Mouse (Mus musculus) CH12.LX (cell line): Measurements from ENCODE around the gene Cyp11a1. TPM values are rescaled to one million over a fixed set of nuclear protein-coding genes. Genes with fewer than 3 reads are reported as not detected.

Experiments
- DNase-seq: peaks from one replicate; pipeline ENCODE4 v3.0.0-alpha.2; 2013; ENCODE audit errors: extremely low read depth
- H3K27ac ChIP-seq: 2 replicates; pipeline ENCODE4 v1.5.1; 2012; ENCODE audit warnings: low read depth, mild to moderate bottlenecking, control low read depth, moderate library complexity; ENCODE audit not compliant: insufficient read depth
- H3K27me3 ChIP-seq: replicated peaks from 2 replicates; pipeline ENCODE3; 2012; ENCODE audit warnings: inconsistent platforms
- H3K36me3 ChIP-seq, 2 experiments: replicated peaks in 1 of 2; 2 replicates each; pipeline versions ENCODE3 to v1.6.1; 2012; ENCODE audit warnings: inconsistent platforms in 1 of 2, low read length in 1 of 2, mild to moderate bottlenecking in 1 of 2, mixed read lengths in 1 of 2, moderate library complexity in 1 of 2; ENCODE audit not compliant: control insufficient read depth in 1 of 2, insufficient read depth in 1 of 2
- H3K4me1 ChIP-seq, 2 experiments: 2 replicates each; pipeline ENCODE4 v1.6.1; 2012; ENCODE audit warnings: inconsistent platforms in 1 of 2, moderate library complexity in 1 of 2; ENCODE audit not compliant: insufficient read depth in 2 of 2, control insufficient read depth in 1 of 2
- H3K4me2 ChIP-seq: 2 replicates; pipeline ENCODE4 v1.6.1; 2012; ENCODE audit warnings: low read depth, mild to moderate bottlenecking, control low read depth; ENCODE audit not compliant: poor library complexity, insufficient read depth, severe bottlenecking
- H3K4me3 ChIP-seq, 3 experiments: fragments of 150-350 bp in 1 of 3; sonication (generic) in 1 of 3; replicated peaks in 1 of 3; 2 replicates each; pipeline versions ENCODE3 to v1.5.1; 2011 to 2012; ENCODE audit warnings: low read depth in 2 of 3, low read length in 2 of 3, mild to moderate bottlenecking in 2 of 3, moderate library complexity in 2 of 3, control low read depth in 1 of 3, improper control_type of control experiment in 1 of 3, inconsistent platforms in 1 of 3, mixed read lengths in 1 of 3; ENCODE audit not compliant: poor library complexity in 1 of 3
- H3K79me2 ChIP-seq: replicated peaks from 2 replicates; pipeline ENCODE4 v1.6.1; 2012; ENCODE audit warnings: mild to moderate bottlenecking, moderate library complexity; ENCODE audit not compliant: control insufficient read depth, poor library complexity, insufficient read depth, severe bottlenecking; ENCODE audit errors: extremely low read depth
- H3K9ac ChIP-seq: 2 replicates; pipeline ENCODE4 v1.6.1; 2012; ENCODE audit warnings: low read depth, mild to moderate bottlenecking, control low read depth, moderate library complexity; ENCODE audit not compliant: insufficient read depth
- H3K9me3 ChIP-seq: replicated peaks from 2 replicates; pipeline ENCODE3; 2012; ENCODE audit warnings: low read length, inconsistent platforms, mixed read lengths
- BHLHE40 ChIP-seq: IDR thresholded peaks from 2 replicates; pipeline ENCODE4 v1.6.1; 2011; ENCODE audit warnings: mild to moderate bottlenecking, low read depth, low read length, improper control_type of control experiment
- CHD1 ChIP-seq: IDR thresholded peaks from 2 replicates; pipeline ENCODE4 v1.6.1; 2012; ENCODE audit warnings: low read depth, low read length, improper control_type of control experiment, inconsistent platforms
- CTCF ChIP-seq, 2 experiments: IDR thresholded peaks in 1 of 2; conservative IDR thresholded peaks in 1 of 2; 2 replicates each; pipeline ENCODE4 v1.5.1; 2011 to 2012; ENCODE audit warnings: low read depth in 2 of 2, low read length in 2 of 2, improper control_type of control experiment in 1 of 2, inconsistent platforms in 1 of 2, mild to moderate bottlenecking in 1 of 2, moderate library complexity in 1 of 2
- ELF1 ChIP-seq: IDR thresholded peaks from 2 replicates; pipeline ENCODE4 v1.6.1; 2014; ENCODE audit warnings: low read depth, mild to moderate bottlenecking, inconsistent platforms, low read length, improper control_type of control experiment
- ETS1 ChIP-seq: conservative IDR thresholded peaks from 2 replicates; pipeline ENCODE4 v1.6.1; 2012; ENCODE audit warnings: low read depth, mild to moderate bottlenecking, inconsistent platforms, low read length, improper control_type of control experiment, moderate library complexity
- HCFC1 ChIP-seq: IDR thresholded peaks from 2 replicates; pipeline ENCODE4 v1.6.1; 2012; ENCODE audit warnings: low read depth, mild to moderate bottlenecking, inconsistent platforms, low read length, improper control_type of control experiment
- IRF4 ChIP-seq: IDR thresholded peaks from 2 replicates; pipeline ENCODE4 v1.6.1; 2014; ENCODE audit warnings: low read depth, mild to moderate bottlenecking, inconsistent platforms, low read length, improper control_type of control experiment
- MAFK ChIP-seq: IDR thresholded peaks from 2 replicates; pipeline ENCODE4 v1.6.1; 2011; ENCODE audit warnings: low read length, improper control_type of control experiment; ENCODE audit not compliant: insufficient replicate concordance
- MAX ChIP-seq: IDR thresholded peaks from 2 replicates; pipeline ENCODE4 v1.6.1; 2011; ENCODE audit warnings: low read length, improper control_type of control experiment
- MXI1 ChIP-seq: IDR thresholded peaks from 2 replicates; pipeline ENCODE4 v1.6.1; 2011; ENCODE audit warnings: mild to moderate bottlenecking, low read depth, low read length, improper control_type of control experiment
- MYC ChIP-seq: IDR thresholded peaks from 2 replicates; pipeline ENCODE4 v1.6.1; 2011; ENCODE audit warnings: low read depth, mild to moderate bottlenecking, improper control_type of control experiment, low read length
- NRF1 ChIP-seq: IDR thresholded peaks from 2 replicates; pipeline ENCODE4 v1.6.1; 2014; ENCODE audit warnings: low read depth, mild to moderate bottlenecking, inconsistent platforms, low read length, improper control_type of control experiment, moderate library complexity
- POLR2A ChIP-seq: IDR thresholded peaks from 2 replicates; pipeline ENCODE4 v1.6.1; 2011; ENCODE audit warnings: low read depth, mild to moderate bottlenecking, improper control_type of control experiment, low read length
- RAD21 ChIP-seq: IDR thresholded peaks from 2 replicates; pipeline ENCODE4 v1.6.1; 2011; ENCODE audit warnings: low read depth, mild to moderate bottlenecking, low read length, improper control_type of control experiment, moderate library complexity
- SIN3A ChIP-seq: IDR thresholded peaks from 2 replicates; pipeline ENCODE4 v1.6.1; 2012; ENCODE audit warnings: low read length, improper control_type of control experiment, inconsistent platforms
- SMC3 ChIP-seq: IDR thresholded peaks from 2 replicates; pipeline ENCODE4 v1.6.1; 2011; ENCODE audit warnings: low read depth, low read length, improper control_type of control experiment
- TBP ChIP-seq: conservative IDR thresholded peaks from 2 replicates; pipeline ENCODE4 v1.6.1; 2011; ENCODE audit warnings: low read depth, low read length, improper control_type of control experiment
- TCF12 ChIP-seq: IDR thresholded peaks from 2 replicates; pipeline ENCODE4 v1.6.1; 2014; ENCODE audit warnings: low read depth, mild to moderate bottlenecking, inconsistent platforms, low read length, improper control_type of control experiment
- UBTF ChIP-seq: IDR thresholded peaks from 2 replicates; pipeline ENCODE4 v1.6.1; 2012; ENCODE audit warnings: low read depth, mild to moderate bottlenecking, inconsistent platforms, low read length, improper control_type of control experiment, moderate library complexity
- ZC3H11A ChIP-seq: IDR thresholded peaks from 2 replicates; pipeline ENCODE4 v1.6.1; 2012; ENCODE audit warnings: low read depth, mild to moderate bottlenecking, inconsistent platforms, low read length, improper control_type of control experiment
- dilution Hi-C: fragments of 300-500 bp; cut with MboI; formaldehyde crosslinking; loops from 2 replicates; pipeline ENCODE4 v1.14.3; 2020; ENCODE audit warnings: low sequenced_read_pairs; ENCODE audit not compliant: extremely low pct_unique_long_range_greater_than_20kb, extremely low pct_ligation_motif_present
- in situ Hi-C: fragments of 300-500 bp; cut with MboI; formaldehyde crosslinking; loops from 3 replicates; pipeline ENCODE4 v1.14.3; 2019; ENCODE audit warnings: low sequenced_read_pairs, low pct_ligation_motif_present, low pct_unique_long_range_greater_than_20kb, mixed read lengths
- polyA plus RNA-seq: library from polyadenylated mRNA; unstranded; fragments of >175 nt; gene quantifications from 2 replicates; pipeline ENCODE4 v1.2.1, GENCODE M21; 2012; ENCODE audit warnings: low read depth; ENCODE audit not compliant: insufficient read length
- total RNA-seq, 2 experiments: library from RNA; depleted of rRNA; stranded (reverse); fragments of 300-350 nt in 1 of 2; fragments of >200 nt in 1 of 2; gene quantifications; 2 replicates each; pipeline ENCODE4 v1.2.3; 2012 to 2014

The Cyp11a1 gene
- total and polyA plus RNA-seq, 3 experiments, result 2.6 to 12.8 (median 9.0) TPM

- Histone ChIP-seq H3K27ac (peak overlapping the region; percentile 95), H3K36me3 (no peaks in the 10 kb centered on the region), H3K9me3 (no peaks in the 10 kb centered on the region), H3K4me2 (no peak overlapping the region; the same call in 1 of the 2 replicates), H3K27me3 (no peaks in the 10 kb centered on the region)
- TF ChIP-seq NRF1 (0 out of 2 replicates have a peak, but pooled peaks have one; percentile 24), CTCF (conservative IDR thresholded peaks at IDR 0.05 in 1 of 2, IDR thresholded peaks at IDR 0.05 in 1 of 2; ENCODE audit: low read depth in 2 of 2, low read length in 2 of 2) (peak; percentile 69 to 92), CHD1 (no peak), ETS1 (no peak; the same call in 1 of the 2 replicates), MXI1 (no peak), IRF4 (peak; percentile 64; the same call in 1 of the 2 replicates), UBTF (peak; percentile 44; the same call in 1 of the 2 replicates), ELF1 (no peak), SIN3A (peak; percentile 24; the same call in 1 of the 2 replicates), SMC3 (peak; percentile 94), ZC3H11A (peak; percentile 53), MAFK (no peak), MAX (peak; percentile 10; the same call in 1 of the 2 replicates), MYC (peak; percentile 29; the same call in 1 of the 2 replicates), HCFC1 (no peak), RAD21 (peak; percentile 96), TBP (no peak), POLR2A (peak; percentile 55; the same call in 1 of the 2 replicates), TCF12 (peak; percentile 55; the same call in 1 of the 2 replicates), BHLHE40 (peak; percentile 37; the same call in 1 of the 2 replicates)
- TF ChIP-seq, all 38 proteins: peak for 13
- dilution Hi-C loops (no loop called here), in situ Hi-C loops (loop anchor here (5.0 to 10.0 kb wide), 2 partner anchors 53 to 336 kb away; partner anchors contain the start of gene Csk)
- 0 out of 2 replicates have a peak, but pooled peaks cover 3% of the 10 kb centered on the region for H3K79me2 ChIP-seq
- peak; percentile 86 for DNase-seq
- H3K4me3 ChIP-seq, result no peak overlapping the region
- H3K4me1 ChIP-seq, result peaks cover 64 to 97% of the 10 kb centered on the region in 2 experiments
- H3K9ac ChIP-seq, result peak overlapping the region; percentile 15; the same call in 1 of the 2 replicates
These were observed 15.6 kb upstream of the Cyp11a1 start for GRCm38 (mm10) chr9:57990438-57991110.
